Mouse (Mus musculus) brain, embryonic 14.5 days (tissue): ENCODE results near the gene Spata25. TPM values are rescaled to one million over a fixed set of nuclear protein-coding genes. Genes with fewer than 3 reads are reported as not detected.
A peak's percentile ranks its signal among the peaks of the same experiment; 100 is the strongest.
"Not testable (repeated sequence)": the region's sequence is repeated elsewhere in the genome, so short reads cannot be mapped to it uniquely, and the experiment has no call there.

Source experiments
- DNase-seq: peaks from one replicate; pipeline ENCODE4 v3.0.0-alpha.2; 2011; ENCODE audit warnings: low read depth
- CTCF ChIP-seq: fragments of 200-500 bp; IDR thresholded peaks from 2 replicates; pipeline ENCODE4 v1.5.1; 2012; ENCODE audit warnings: inconsistent platforms, mild to moderate bottlenecking, moderate library complexity, borderline replicate concordance; ENCODE audit not compliant: insufficient read depth, insufficient read length; ENCODE audit errors: extremely low read depth
- POLR2A ChIP-seq: fragments of 200-500 bp; IDR thresholded peaks from 2 replicates; pipeline ENCODE4 v1.6.1; 2012; ENCODE audit warnings: mild to moderate bottlenecking, inconsistent platforms, borderline replicate concordance; ENCODE audit not compliant: poor library complexity, insufficient read depth, insufficient read length, severe bottlenecking; ENCODE audit errors: extremely low read depth
- polyA plus RNA-seq: library from polyadenylated mRNA; depleted of rRNA; stranded (reverse); fragments of >200 nt; gene quantifications from 2 replicates; pipeline ENCODE4 v1.2.3, GENCODE M21; 2012; rRNA removed

Gene Spata25
- polyA plus RNA-seq: not detected in 2 replicates

- TF ChIP-seq CTCF (no peak), POLR2A (no peak)
- DNase-seq: no peak
Measured at GRCm38 (mm10) chr2:164828437-164828836, at the start of gene Spata25. Gene Spata25, minus strand, starts transcription at chr2:164828537.

GRCm38 (mm10) chr2:164877376-164878215 is 49.3 kb upstream of the Spata25 start:
- DNase-seq: not testable (repeated sequence)

GRCm38 (mm10) chr2:164875648-164876047 is 47.3 kb upstream of the Spata25 start:
- not testable (repeated sequence) for DNase-seq

- TF ChIP-seq CTCF (no peak), POLR2A (no peak)
- no peak for DNase-seq
Measured at GRCm38 (mm10) chr2:164874239-164874769, 46.0 kb upstream of the Spata25 start.

- no peak for DNase-seq
- TF ChIP-seq POLR2A: no peak
- TF ChIP-seq CTCF: no peak
Measured at GRCm38 (mm10) chr2:164873621-164874020, 45.3 kb upstream of the Spata25 start.

GRCm38 (mm10) chr2:164871602-164872303 is 43.4 kb upstream of the Spata25 start:
- no peak for DNase-seq
- TF ChIP-seq CTCF: no peak
- no peak for TF ChIP-seq POLR2A

GRCm38 (mm10) chr2:164868491-164868890 is 40.2 kb upstream of the Spata25 start:
- no peak for DNase-seq
- TF ChIP-seq CTCF (no peak), POLR2A (no peak)

GRCm38 (mm10) chr2:164867566-164867965 is 39.2 kb upstream of the Spata25 start:
- TF ChIP-seq CTCF (peak; percentile 54; the same call in 1 of the 2 replicates), POLR2A (no peak)
- DNase-seq: no peak

GRCm38 (mm10) chr2:164866741-164867551 is 38.6 kb upstream of the Spata25 start:
- TF ChIP-seq CTCF (no peak), POLR2A (no peak)
- no peak for DNase-seq

- TF ChIP-seq CTCF (no peak), POLR2A (no peak)
- no peak for DNase-seq
Measured at GRCm38 (mm10) chr2:164864593-164864992, 36.3 kb upstream of the Spata25 start.

- DNase-seq: not testable (repeated sequence)
Measured at GRCm38 (mm10) chr2:164863411-164863810, 35.1 kb upstream of the Spata25 start.
